Mouse (Mus musculus) heart, postnatal 14 days (tissue): ENCODE measurements around the gene Smim23. TPM values are rescaled to one million over a fixed set of nuclear protein-coding genes. Genes with fewer than 3 reads are reported as not detected.

Experiments used
- DNase-seq, 2 experiments: peaks; one replicate each; pipeline ENCODE4 v3.0.0; 2021 to 2022
- intact Hi-C: fragments of 180-260 bp; cut with DNase I; formaldehyde crosslinking; loops from one replicate; pipeline ENCODE4 v1.15.1; 2025
- long read RNA-seq, 2 experiments: library from polyadenylated mRNA; stranded (forward); transcript quantifications; one replicate each; pipeline ENCODE4 v2.0.0; 2021
- total RNA-seq, 2 experiments: library from RNA; stranded (reverse); gene quantifications; 2 replicates each; pipeline ENCODE4 v1.2.3; 2021

Smim23 gene
- total RNA-seq = not detected
- long read RNA-seq, experiment 1 = 0 reads
- long read RNA-seq, experiment 2 = 0 reads

DNA sequence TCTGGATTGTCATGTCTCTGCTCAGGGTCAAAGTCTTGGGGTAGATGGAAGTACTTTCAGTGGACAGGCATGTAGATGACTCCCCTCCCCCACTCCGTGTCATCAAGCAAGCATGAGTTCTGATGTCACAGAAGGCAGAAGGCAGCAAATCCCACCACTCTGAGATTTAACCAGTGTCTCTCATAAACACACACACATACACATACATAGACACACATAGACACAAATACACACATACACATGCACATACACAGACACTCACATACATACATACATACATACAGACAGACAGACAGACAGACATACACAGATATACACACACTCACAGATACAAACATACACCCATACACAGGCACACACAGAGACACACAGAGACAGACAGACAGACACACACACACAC, at the start of gene Smim23:
Gene Smim23, minus strand, starts transcription at position 101 of the 400 bp plus-strand sequence.
- intact Hi-C loops = no loop called here

GRCm38 (mm10) chr11:32868619-32869383, 44.4 kb upstream of the Smim23 start:
- DNase-seq = no peak
- intact Hi-C loops = no loop called here

More for the DNA sequence above, at the start of gene Smim23:
- DNase-seq = no peak

DNA sequence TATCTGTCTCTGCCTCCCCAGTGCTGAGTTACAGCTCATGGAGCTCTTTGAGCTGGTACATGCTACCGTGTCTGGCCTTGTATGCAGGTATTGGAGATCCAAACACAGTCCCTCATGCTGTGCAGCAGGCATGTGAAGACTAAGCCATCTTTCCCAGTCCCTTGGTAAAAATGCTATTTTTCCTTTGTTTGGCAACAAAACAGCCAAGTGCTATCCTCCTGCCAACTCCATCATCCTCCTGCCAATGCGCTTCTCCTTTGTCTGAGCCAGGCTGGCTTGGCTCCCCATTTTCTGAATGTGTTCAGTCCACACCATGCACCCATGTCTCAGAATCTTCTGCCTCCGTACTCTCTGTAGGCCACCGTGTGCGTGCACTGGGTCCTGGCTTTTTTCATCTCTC, 40.2 kb upstream of the Smim23 start:
- DNase-seq = no peak
- intact Hi-C loops = no loop called here

DNA sequence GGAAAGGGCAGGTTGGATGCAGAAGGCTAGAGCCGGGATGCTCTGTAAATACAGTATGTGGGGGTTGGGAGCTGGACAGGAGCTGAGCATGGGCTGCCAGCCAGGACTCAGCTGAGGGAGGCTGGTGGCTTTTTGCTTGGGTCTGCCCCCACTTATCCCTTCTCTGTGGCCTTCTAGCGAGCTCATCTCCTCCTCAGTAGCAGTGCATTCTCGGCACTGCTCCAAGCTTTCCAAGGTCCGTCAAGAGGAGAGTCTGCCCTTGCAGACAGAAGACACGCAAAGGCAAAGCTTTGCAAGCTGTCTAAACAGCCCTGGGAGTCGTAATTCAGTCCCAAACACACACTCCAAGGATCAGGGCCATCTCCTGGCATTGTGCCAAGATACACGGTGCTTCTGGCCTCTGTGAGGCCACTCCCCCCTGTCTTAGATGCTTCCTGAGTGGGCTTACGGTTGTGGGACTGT, 33.0 kb upstream of the Smim23 start:
- peak in 1 of 2 experiments; percentile 7 for DNase-seq

DNA sequence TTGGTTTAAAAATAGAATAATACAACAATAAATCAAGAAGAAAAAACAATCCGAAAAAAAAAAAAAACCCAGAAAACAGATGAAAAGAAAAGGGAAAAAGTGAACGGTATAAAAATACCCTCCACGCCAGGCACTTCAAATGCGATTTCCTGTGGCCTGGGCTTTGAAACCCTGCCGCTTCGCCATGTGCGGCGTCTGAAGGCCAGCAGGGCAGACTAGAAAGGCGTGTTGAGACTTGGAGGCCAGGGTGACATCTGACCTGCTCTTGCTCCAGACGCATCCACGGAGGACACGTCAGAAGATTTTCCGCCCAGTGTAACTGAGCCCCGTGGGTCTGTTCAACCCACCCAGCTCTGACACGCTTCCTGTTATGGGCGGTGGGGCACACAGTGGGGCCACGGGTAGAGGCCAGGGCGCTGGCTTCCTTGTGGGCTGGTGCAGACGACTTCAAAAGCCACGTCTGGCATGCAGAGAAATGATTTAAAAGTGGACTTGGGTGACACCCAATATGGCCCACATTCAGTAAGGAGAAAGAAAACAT, 22.3 kb upstream of the Smim23 start:
- intact Hi-C loops = no loop called here
- no peak for DNase-seq

More for the DNA sequence above, 33.0 kb upstream of the Smim23 start:
- intact Hi-C loops = no loop called here

DNA sequence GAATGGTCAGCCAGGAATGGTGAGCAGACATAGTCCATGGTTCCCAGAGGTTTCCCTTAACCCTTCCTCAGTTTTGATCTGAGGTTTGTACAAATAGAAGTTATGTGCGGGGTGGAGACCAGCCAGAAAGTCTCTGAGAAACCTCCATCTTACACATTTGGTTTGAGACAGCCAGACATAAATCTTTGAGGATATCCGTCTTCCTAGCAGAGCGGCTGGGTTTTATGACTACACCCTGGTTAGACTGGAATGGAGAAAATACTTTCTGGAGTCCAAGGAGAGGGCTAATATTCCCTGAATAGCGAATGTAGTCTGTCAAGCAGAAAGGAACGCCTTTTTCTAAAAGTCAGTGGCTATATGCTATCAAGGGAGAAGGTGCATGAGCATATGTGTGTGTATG, 16.8 kb upstream of the Smim23 start:
- intact Hi-C loops = no loop called here
- no peak for DNase-seq

DNA sequence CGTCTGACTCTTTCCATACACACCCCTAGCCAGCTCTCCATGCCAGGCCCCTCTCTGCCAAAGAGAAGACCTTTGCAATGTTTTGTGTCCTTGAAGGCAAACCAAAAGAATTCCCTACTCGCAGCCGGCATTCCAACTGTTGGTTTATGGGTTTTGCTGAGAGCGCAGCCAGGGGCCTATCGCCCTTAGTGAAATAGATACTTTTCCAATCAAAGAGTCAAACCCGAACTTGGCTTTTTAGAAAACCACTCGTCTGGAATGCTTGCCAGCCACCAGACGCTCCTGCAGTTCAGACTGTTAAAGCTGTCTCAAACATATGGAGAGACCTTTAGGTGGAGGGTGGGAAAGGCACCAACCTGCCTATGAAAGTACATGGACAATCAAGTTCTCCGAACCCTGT, 15.9 kb upstream of the Smim23 start:
- no peak for DNase-seq
- intact Hi-C loops = no loop called here

GRCm38 (mm10) chr11:32835022-32835421, 10.6 kb upstream of the Smim23 start:
- intact Hi-C loops = no loop called here
- DNase-seq = no peak

DNA sequence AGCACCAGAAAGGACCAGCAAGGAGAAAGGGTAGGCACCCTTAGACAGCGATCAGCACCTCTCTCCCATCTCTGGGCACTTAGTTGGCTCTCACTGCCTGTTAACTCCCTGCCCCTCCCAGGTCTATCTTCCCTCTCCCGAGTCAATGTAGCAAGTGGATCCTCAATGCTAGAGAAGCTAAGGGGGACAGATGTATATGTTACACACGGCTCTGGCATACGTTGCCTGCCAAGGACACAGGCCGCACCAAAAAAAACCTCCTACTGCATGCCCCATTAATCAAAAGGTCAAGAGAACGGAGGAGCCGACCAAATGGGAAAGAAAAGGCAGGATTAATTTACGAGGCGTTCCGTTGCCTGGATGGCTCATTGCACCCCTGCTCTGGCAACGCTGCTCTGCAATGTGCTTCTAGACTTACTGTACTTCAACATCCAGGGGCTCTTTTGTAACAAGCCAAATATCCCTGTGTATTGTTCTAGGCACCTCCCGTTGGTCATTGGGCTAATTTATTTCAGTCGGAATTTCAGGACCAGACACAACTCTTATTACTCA, 10.0 kb upstream of the Smim23 start:
- intact Hi-C loops = no loop called here
- DNase-seq = no peak

- no peak for DNase-seq
- intact Hi-C loops = no loop called here
Measured at GRCm38 (mm10) chr11:32817566-32817965, 6.8 kb downstream of the Smim23 start.

GRCm38 (mm10) chr11:32814286-32814685, 10.1 kb downstream of the Smim23 start:
- intact Hi-C loops = no loop called here
- no peak for DNase-seq

DNA sequence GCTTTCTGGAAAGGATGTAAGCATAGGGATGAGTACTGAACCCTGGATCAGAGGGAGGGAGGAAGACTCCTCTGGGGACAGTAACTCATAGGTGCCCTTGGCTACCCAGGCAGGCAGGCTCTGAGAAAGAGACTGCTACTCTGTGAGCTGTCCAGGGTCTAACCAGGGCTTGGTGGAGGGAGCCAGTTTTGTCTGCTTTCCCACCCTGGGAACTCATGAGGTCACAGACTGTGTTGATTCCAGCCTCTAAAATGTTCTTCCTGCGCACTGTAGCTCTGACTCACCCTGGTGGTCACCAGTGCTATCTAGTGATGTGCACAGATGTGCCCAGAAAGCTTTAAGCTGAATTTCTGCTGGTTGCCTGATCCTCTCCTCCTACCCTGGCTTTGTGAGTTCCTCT, 15.3 kb downstream of the Smim23 start:
- intact Hi-C loops = loop anchor here (5.0 kb wide), 1 partner anchor 338 kb away; the partner anchor contains the start of gene Fgf18
- no peak for DNase-seq

DNA sequence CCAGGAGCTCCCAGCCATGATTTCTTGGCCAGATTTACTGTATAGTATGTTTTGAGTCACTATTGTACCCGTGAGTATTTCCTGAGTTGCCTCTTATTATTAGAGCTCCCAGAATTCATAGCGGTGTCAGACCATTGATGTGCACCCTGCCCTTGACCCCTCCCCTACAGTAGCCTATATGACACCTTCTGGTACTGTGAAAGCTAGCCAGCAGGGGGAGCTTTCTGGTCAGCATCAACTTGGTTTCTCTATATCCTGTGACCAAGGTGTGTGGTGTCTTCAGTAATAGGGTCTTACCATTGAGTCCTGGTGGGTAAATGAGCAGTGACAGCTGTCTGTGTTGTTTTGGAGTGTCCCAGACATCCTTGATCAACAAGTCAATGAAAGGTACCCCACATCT, 18.4 kb downstream of the Smim23 start:
- intact Hi-C loops = loop anchor here (1.0 to 5.0 kb wide), 2 partner anchors 151 to 341 kb away; partner anchors contain the start of gene Fgf18
- peak; percentile 50 to 67 for DNase-seq

DNA sequence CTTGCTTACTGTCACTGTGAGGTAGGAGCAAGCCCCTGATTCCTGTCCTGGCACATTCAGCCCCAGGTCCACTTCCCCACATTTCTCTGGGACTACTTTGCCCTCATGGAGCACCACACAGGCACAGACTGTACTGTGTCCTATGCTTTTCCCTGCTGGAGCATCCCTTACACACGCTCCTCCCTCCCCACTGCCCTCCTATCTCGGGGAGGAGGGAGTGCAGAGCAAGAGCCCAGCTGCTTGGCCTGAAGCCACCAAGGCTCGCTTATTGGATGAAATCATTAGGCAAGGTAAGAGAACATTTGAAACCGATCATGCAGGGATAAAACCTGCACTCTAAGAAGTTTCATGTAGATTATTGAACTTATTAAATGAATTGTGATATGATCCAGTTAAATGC, 20.7 kb downstream of the Smim23 start:
- DNase-seq = peak; percentile 45
- intact Hi-C loops = no loop called here

GRCm38 (mm10) chr11:32801715-32802114, 22.7 kb downstream of the Smim23 start:
- DNase-seq = no peak
- intact Hi-C loops = no loop called here

DNA sequence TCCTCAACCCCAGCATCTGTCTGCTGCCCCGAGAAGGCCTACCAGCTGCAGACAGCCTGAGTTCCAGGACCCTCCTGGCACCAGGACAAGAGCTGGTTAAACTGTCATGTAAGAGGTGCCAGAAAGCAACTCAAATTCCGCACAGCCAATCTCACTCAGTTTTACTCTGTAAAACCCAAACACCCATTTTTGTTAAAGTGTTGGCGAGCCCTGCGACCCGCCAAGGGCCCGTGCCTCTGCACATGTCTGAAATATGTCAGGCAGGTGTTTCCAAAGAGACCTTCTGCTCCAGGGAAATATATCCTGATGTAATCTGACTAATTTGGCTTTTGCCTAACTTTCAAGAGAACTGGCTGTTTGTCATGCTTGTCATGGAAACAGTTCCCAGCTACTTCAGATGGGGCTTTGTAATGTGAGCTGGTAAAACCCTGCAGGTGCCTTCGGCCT, 23.5 kb downstream of the Smim23 start:
- intact Hi-C loops = no loop called here
- DNase-seq = no peak

- intact Hi-C loops = no loop called here
Measured at GRCm38 (mm10) chr11:32798445-32798844, 26.0 kb downstream of the Smim23 start.

DNA sequence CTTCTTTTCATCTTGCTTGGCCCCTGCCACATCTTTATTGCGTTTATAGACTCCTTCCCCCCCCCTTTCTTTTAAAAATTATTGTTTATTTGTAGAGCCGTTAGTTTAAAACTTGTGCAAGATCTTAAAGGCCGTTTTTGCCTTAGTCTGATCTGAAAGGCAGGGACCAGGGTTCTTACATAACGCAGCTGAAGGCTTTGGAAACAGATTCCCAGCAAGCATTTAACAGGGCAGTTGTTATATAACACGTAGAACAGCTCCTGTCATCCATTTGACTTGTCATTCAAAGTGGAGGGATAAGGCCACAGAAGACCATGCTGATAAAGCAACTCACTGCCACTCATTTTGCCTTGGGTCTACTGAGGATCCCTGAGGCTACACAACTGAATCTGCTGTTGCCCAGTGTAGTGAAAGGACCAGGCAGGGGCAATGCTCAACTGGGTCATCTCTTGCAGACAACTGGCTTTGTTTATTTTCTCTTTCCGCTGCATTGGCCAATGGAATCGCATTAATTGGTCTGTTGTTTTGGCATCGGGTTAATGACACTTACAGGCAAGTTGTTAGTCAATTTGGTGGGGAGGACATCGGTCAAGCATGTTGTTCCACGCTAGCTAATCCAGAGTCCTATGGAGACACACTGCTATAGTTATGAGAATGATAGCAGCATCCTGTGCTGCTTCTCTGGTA, 29.5 kb downstream of the Smim23 start:
- intact Hi-C loops = no loop called here

More at GRCm38 (mm10) chr11:32798445-32798844, 26.0 kb downstream of the Smim23 start:
- DNase-seq = peak in 1 of 2 experiments; percentile 24

DNA sequence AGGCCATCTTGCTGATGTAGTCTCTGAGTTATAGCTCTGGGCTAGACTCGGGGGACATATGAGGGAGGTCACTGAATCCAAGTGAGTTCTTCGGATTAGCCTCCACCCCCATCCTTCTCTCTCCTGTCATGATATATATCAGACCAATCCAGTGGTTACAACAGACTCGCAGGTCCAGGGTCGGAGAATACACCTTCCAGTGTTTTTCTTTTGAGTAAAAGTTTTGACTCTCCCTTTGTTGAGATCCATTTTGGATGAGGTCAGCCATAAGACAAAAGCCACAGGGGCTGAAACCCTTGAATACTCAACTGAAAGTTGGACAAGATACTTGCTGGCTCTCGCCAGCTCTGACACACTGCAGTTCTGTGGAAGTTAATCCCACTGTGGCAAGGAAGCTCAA, 38.2 kb downstream of the Smim23 start:
- intact Hi-C loops = no loop called here

More for the DNA sequence above, 29.5 kb downstream of the Smim23 start:
- no peak for DNase-seq

DNA sequence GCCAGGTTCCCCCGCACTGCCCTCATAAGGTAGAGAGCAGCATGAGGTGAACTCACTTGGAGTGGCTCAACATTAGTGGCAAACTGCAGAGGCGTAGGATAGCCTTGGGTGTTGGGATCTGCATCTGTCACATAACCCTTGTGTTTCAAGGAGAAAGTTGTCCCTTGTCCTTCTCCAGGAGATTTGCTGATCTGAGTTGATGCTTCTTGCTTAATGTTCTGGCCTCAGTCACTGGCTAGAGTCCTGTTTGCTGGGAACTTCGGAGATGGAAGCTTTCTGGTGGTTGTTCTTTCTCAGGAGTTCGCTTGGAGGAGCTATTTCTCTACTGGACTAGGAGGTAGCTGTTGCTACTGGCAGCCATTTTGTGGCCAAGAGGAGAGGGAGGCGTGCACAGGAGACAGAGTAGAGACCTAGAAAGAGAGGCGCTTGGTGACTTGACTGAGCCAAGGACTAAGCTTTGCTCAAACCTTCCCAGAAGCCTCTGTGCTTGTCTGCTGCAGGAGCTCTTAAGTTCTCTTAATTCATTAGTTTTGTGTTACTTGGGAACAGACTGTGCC, 38.7 kb downstream of the Smim23 start:
- no peak for DNase-seq
- intact Hi-C loops = no loop called here

More for the DNA sequence above, 38.2 kb downstream of the Smim23 start:
- no peak for DNase-seq
